Mouse (Mus musculus) MEL (cell line): Measurements from ENCODE around the gene Relb. TPM values are rescaled to one million over a fixed set of nuclear protein-coding genes. Genes with fewer than 3 reads are reported as not detected.

ENCODE experiments used
- DNase-seq: peaks from one replicate; pipeline ENCODE4 v3.0.0; 2011; ENCODE audit warnings: low read depth, low spot score
- H3K27ac ChIP-seq: 2 replicates; pipeline ENCODE4 v1.5.1; 2012; ENCODE audit warnings: low read depth, mild to moderate bottlenecking, control low read depth, low read length, moderate library complexity; ENCODE audit not compliant: control insufficient read depth
- H3K27me3 ChIP-seq, 2 experiments: fragments of 150-350 bp in 1 of 2; sonication (generic) in 1 of 2; 2 replicates each; pipeline ENCODE4 v1.6.1; 2012; ENCODE audit warnings: low read length in 2 of 2, mild to moderate bottlenecking in 2 of 2, improper control_type of control experiment in 1 of 2, moderate library complexity in 1 of 2; ENCODE audit not compliant: insufficient read depth in 2 of 2, control insufficient read depth in 1 of 2
- H3K36me3 ChIP-seq, 2 experiments: 2 replicates each; pipeline ENCODE4 v1.6.1; 2012 to 2014; ENCODE audit warnings: low read length in 2 of 2, improper control_type of control experiment in 1 of 2, inconsistent platforms in 1 of 2, mild to moderate bottlenecking in 1 of 2; ENCODE audit not compliant: insufficient read depth in 2 of 2, control insufficient read depth in 1 of 2
- H3K4me1 ChIP-seq, 2 experiments: fragments of 150-350 bp in 1 of 2; sonication (generic) in 1 of 2; 2 replicates each; pipeline ENCODE4 v1.6.1; 2012; ENCODE audit warnings: low read length in 2 of 2, improper control_type of control experiment in 1 of 2, mild to moderate bottlenecking in 1 of 2; ENCODE audit not compliant: insufficient read depth in 2 of 2, control insufficient read depth in 1 of 2
- H3K4me3 ChIP-seq, 2 experiments: fragments of 150-350 bp in 1 of 2; sonication (generic) in 1 of 2; 2 replicates each; pipeline ENCODE4 v1.5.1; 2012; ENCODE audit warnings: low read depth in 2 of 2, low read length in 2 of 2, mild to moderate bottlenecking in 2 of 2, moderate library complexity in 2 of 2, control low read depth in 1 of 2, improper control_type of control experiment in 1 of 2; ENCODE audit not compliant: control insufficient read depth in 1 of 2, insufficient read depth in 1 of 2
- H3K79me2 ChIP-seq: 2 replicates; pipeline ENCODE4 v1.6.1; 2012; ENCODE audit warnings: mild to moderate bottlenecking, low read length, moderate library complexity; ENCODE audit not compliant: control insufficient read depth, poor library complexity, insufficient read depth
- H3K9ac ChIP-seq: 2 replicates; pipeline ENCODE4 v1.6.1; 2012; ENCODE audit warnings: low read depth, mild to moderate bottlenecking, control low read depth, low read length, moderate library complexity; ENCODE audit not compliant: control insufficient read depth, poor library complexity, severe bottlenecking
- H3K9me3 ChIP-seq: fragments of 150-350 bp; sonication (generic); replicated peaks from 2 replicates; pipeline ENCODE4 v1.6.1; 2012; ENCODE audit warnings: mild to moderate bottlenecking, low read length, improper control_type of control experiment, moderate library complexity; ENCODE audit not compliant: insufficient read depth
- BHLHE40 ChIP-seq: IDR thresholded peaks from 2 replicates; pipeline ENCODE4 v1.6.1; 2012; ENCODE audit warnings: low read depth, mild to moderate bottlenecking, inconsistent platforms, low read length, improper control_type of control experiment, borderline replicate concordance
- CHD1 ChIP-seq: IDR thresholded peaks from 2 replicates; pipeline ENCODE4 v1.6.1; 2012; ENCODE audit warnings: low read depth, mild to moderate bottlenecking, inconsistent platforms, low read length, improper control_type of control experiment
- CHD2 ChIP-seq: IDR thresholded peaks from 2 replicates; pipeline ENCODE4 v1.6.1; 2011; ENCODE audit warnings: low read length, improper control_type of control experiment
- E2F4 ChIP-seq: IDR thresholded peaks from 2 replicates; pipeline ENCODE4 v1.6.1; 2011; ENCODE audit warnings: low read depth, low read length, improper control_type of control experiment, borderline replicate concordance
- EP300 ChIP-seq, 2 experiments: IDR thresholded peaks; 2 replicates each; pipeline ENCODE4 v1.6.1; 2011; ENCODE audit warnings: improper control_type of control experiment in 2 of 2, low read length in 2 of 2, low read depth in 1 of 2, mild to moderate bottlenecking in 1 of 2
- MAFK ChIP-seq: IDR thresholded peaks from 2 replicates; pipeline ENCODE4 v1.6.1; 2011; ENCODE audit warnings: low read depth, mild to moderate bottlenecking, low read length, improper control_type of control experiment, borderline replicate concordance
- MAX ChIP-seq: IDR thresholded peaks from 2 replicates; pipeline ENCODE4 v1.6.1; 2011; ENCODE audit warnings: low read length, improper control_type of control experiment
- MAZ ChIP-seq: IDR thresholded peaks from 2 replicates; pipeline ENCODE4 v1.6.1; 2012; ENCODE audit warnings: low read depth, mild to moderate bottlenecking, inconsistent platforms, low read length, improper control_type of control experiment
- MEF2A ChIP-seq: IDR thresholded peaks from 2 replicates; pipeline ENCODE4 v1.6.1; 2014; ENCODE audit warnings: low read depth, mild to moderate bottlenecking, inconsistent platforms, low read length, improper control_type of control experiment; ENCODE audit not compliant: poor library complexity, insufficient replicate concordance, severe bottlenecking; ENCODE audit errors: extremely low read depth
- MYB ChIP-seq: IDR thresholded peaks from 2 replicates; pipeline ENCODE4 v1.6.1; 2011; ENCODE audit warnings: mild to moderate bottlenecking, low read depth, low read length, improper control_type of control experiment
- MYC ChIP-seq: IDR thresholded peaks from 2 replicates; pipeline ENCODE4 v1.6.1; 2011; ENCODE audit warnings: low read depth, mild to moderate bottlenecking, low read length, improper control_type of control experiment, moderate library complexity
- POLR2A ChIP-seq, 2 experiments: IDR thresholded peaks; 2 replicates each; pipeline ENCODE4 v1.6.1; 2011 to 2012; ENCODE audit warnings: low read length in 2 of 2, mild to moderate bottlenecking in 2 of 2, control low read depth in 1 of 2, improper control_type of control experiment in 1 of 2, low read depth in 1 of 2, moderate library complexity in 1 of 2; ENCODE audit not compliant: control insufficient read depth in 1 of 2, insufficient read depth in 1 of 2, poor library complexity in 1 of 2
- RCOR1 ChIP-seq: IDR thresholded peaks from 2 replicates; pipeline ENCODE4 v1.6.1; 2012; ENCODE audit warnings: low read depth, mild to moderate bottlenecking, inconsistent platforms, low read length, improper control_type of control experiment
- TAL1 ChIP-seq: IDR thresholded peaks from 2 replicates; pipeline ENCODE4 v1.6.1; 2012; ENCODE audit warnings: mild to moderate bottlenecking, inconsistent platforms, low read length, moderate library complexity, mixed read lengths
- TCF12 ChIP-seq: IDR thresholded peaks from 2 replicates; pipeline ENCODE4 v1.6.1; 2014; ENCODE audit warnings: low read depth, mild to moderate bottlenecking, inconsistent platforms, low read length, improper control_type of control experiment, moderate library complexity
- USF1 ChIP-seq: IDR thresholded peaks from 2 replicates; pipeline ENCODE4 v1.6.1; 2014; ENCODE audit warnings: low read depth, mild to moderate bottlenecking, inconsistent platforms, low read length, improper control_type of control experiment, moderate library complexity
- ZC3H11A ChIP-seq: IDR thresholded peaks from 2 replicates; pipeline ENCODE4 v1.6.1; 2012; ENCODE audit warnings: low read depth, mild to moderate bottlenecking, inconsistent platforms, low read length, improper control_type of control experiment
- ZNF384 ChIP-seq: IDR thresholded peaks from 2 replicates; pipeline ENCODE4 v1.6.1; 2012; ENCODE audit warnings: low read depth, mild to moderate bottlenecking, inconsistent platforms, low read length, improper control_type of control experiment
- polyA plus RNA-seq, 2 experiments: library from polyadenylated mRNA; stranded (reverse) in 1 of 2; unstranded in 1 of 2; fragments of >175 nt in 1 of 2; fragments of >200 nt in 1 of 2; gene quantifications; 2 replicates each; pipeline versions ENCODE4 v1.2.1 to v1.2.4; 2012; ENCODE audit warnings: low replicate concordance in 2 of 2, low read depth in 1 of 2; ENCODE audit not compliant: insufficient read length in 2 of 2, insufficient read depth in 1 of 2, missing spikeins in 1 of 2
- total RNA-seq: library from RNA; depleted of rRNA; stranded (reverse); fragments of 300-350 nt; gene quantifications from 2 replicates; pipeline ENCODE4 v1.2.3, GENCODE M21; 2012

The Relb gene
- total and polyA plus RNA-seq, 3 experiments: 6.2 to 7.7 TPM; not detected in 1

DNA sequence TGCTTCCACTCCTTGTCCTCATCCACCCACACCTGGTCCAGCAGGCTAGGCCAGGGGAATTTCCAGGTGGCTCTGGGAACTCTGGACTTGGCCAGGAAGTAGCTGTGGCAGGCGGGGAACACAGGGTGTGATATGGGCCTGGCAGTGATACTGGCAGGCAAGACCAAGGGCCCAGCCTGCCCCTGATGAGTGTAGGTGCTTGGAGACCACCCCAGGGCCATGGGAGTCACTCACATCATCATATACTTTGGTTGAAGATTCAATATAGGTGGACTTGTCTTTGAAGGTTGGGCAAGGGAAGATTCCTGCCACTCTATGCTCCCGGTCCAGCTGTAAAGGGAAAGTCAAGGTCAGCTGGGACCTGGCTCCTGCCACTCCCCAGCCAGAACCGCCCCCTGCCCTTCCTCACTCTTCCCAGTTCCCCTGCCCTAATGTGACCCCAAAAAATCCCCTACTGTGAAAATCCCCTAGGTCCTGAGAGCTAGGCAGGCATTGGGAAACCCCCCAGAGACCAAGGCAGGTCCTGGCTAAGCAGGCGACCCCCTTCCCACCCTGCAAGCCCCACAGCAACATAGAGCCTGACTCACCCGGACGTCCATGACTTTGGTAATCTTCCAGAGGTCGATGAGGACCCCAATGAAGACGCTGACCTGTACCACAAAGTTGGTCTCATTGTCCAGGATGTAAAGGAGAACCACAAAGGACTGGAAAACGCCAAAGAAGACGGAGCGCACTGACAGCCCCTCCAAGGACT is 6.0 kb upstream of the Relb start:
- H3K27ac ChIP-seq: no peak overlapping the region
- no peaks in the 10 kb centered on the region for H3K9me3 ChIP-seq
- peaks cover 4 to 5% of the 10 kb centered on the region in 2 experiments for H3K4me1 ChIP-seq
- TF ChIP-seq RCOR1 (no peak), MYB (no peak), MYC (no peak), MAX (no peak), BHLHE40 (no peak), ZC3H11A (no peak), EP300 (IDR thresholded peaks at IDR 0.05; ENCODE audit: low read depth in 1 of 2, low read length in 2 of 2) (no peak), MEF2A (no peak), MAZ (no peak), CHD1 (no peak), ZNF384 (no peak)
- H3K9ac ChIP-seq: no peak overlapping the region
- H3K79me2 ChIP-seq: no peaks in the 10 kb centered on the region
- peaks cover 6 to 10% of the 10 kb centered on the region in 2 experiments for H3K36me3 ChIP-seq
- H3K27me3 ChIP-seq: no peaks in the 10 kb centered on the region
- no peak for DNase-seq
- no peak overlapping the region for H3K4me3 ChIP-seq

DNA sequence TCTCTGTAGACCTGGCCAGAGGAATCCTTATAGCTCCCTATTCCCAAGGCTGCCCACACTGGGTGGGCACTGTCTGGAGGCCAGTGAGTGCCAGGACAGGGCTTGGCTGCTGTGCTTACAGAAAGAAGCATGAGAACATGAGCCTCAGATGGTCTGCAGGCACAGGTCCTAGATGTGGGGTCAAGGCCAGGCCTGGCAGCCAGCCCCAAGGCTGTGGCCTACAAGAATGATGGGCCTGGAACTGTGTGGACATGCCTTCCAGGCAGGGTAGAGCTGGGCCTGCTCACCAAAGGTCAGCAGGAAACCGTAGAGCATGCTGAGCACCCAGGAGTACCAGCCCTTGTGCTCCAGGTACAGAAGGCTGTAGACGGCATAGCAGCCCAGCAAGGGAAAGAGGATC is 5.4 kb upstream of the Relb start:
- Histone ChIP-seq H3K36me3 (peaks cover 6 to 9% of the 10 kb centered on the region in 2 experiments), H3K27me3 (no peaks in the 10 kb centered on the region), H3K4me1 (peaks cover 4 to 10% of the 10 kb centered on the region in 2 experiments), H3K9ac (no peak overlapping the region), H3K9me3 (no peaks in the 10 kb centered on the region)
- no peak for DNase-seq
- TF ChIP-seq MYB (no peak), MAFK (no peak), TAL1 (no peak), EP300 (IDR thresholded peaks at IDR 0.05; ENCODE audit: low read depth in 1 of 2, low read length in 2 of 2) (no peak), USF1 (no peak), MEF2A (no peak), TCF12 (no peak), E2F4 (no peak), CHD2 (no peak), RCOR1 (no peak), ZNF384 (no peak), MAX (no peak), POLR2A (IDR thresholded peaks at IDR 0.05; ENCODE audit: control insufficient read depth in 1 of 2, insufficient read depth in 1 of 2, low read depth in 1 of 2, low read length in 2 of 2, poor library complexity in 1 of 2) (no peak)
- TF ChIP-seq, all 39 proteins: peak for 0
- Histone ChIP-seq H3K79me2 (no peaks in the 10 kb centered on the region), H3K4me3 (no peak overlapping the region), H3K27ac (no peak overlapping the region)
